Mouse (Mus musculus) frontal cortex, adult (tissue): ENCODE measurements at regions not wholly inside any gene's neighbourhood (a gene's known extent, or its start where the extent isn't known, plus 50 kb on each side); places are given as distances from the start of the nearest gene placed in this dataset.

Experiments used
- ATAC-seq: cut with Nextera tagmentation; 2 replicates; pipeline ENCODE4 v1.9.2; 2017; ENCODE audit warnings: mild to moderate bottlenecking, moderate library complexity, mixed read lengths; ENCODE audit not compliant: low TSS enrichment

- ATAC-seq: no peak
Measured at GRCm38 (mm10) chr11:43952151-43952550, 51.1 kb upstream of the Adra1b start.

- no peak for ATAC-seq
Measured at GRCm38 (mm10) chr11:43958241-43958975, 57.4 kb upstream of the Adra1b start.

GRCm38 (mm10) chr11:43958976-43959315 lies 57.9 kb upstream of the Adra1b start:
- ATAC-seq: peak; percentile 47; the same call in 1 of the 2 replicates

- ATAC-seq: no peak
Measured at GRCm38 (mm10) chr11:43960348-43961105, 59.5 kb upstream of the Adra1b start.

GRCm38 (mm10) chr11:43961398-43962070 lies 60.5 kb upstream of the Adra1b start:
- no peak for ATAC-seq

GRCm38 (mm10) chr11:43967764-43968163 lies 66.8 kb upstream of the Adra1b start:
- peak; percentile 96 for ATAC-seq

- no peak for ATAC-seq
Measured at GRCm38 (mm10) chr11:43971886-43972285, 70.9 kb upstream of the Adra1b start.

GRCm38 (mm10) chr11:43976024-43976423 lies 75.0 kb upstream of the Adra1b start:
- no peak for ATAC-seq

- ATAC-seq: no peak
Measured at GRCm38 (mm10) chr11:43979406-43979805, 78.4 kb upstream of the Adra1b start.

GRCm38 (mm10) chr11:43980444-43980843 lies 79.4 kb upstream of the Adra1b start:
- ATAC-seq: no peak

GRCm38 (mm10) chr11:43989911-43990430 lies 89.0 kb upstream of the Adra1b start:
- no peak for ATAC-seq

GRCm38 (mm10) chr11:43992011-43992471 lies 91.0 kb upstream of the Adra1b start:
- ATAC-seq: no peak

- ATAC-seq: no peak
Measured at GRCm38 (mm10) chr11:43998046-43998725, 97.2 kb upstream of the Adra1b start.

GRCm38 (mm10) chr11:44000056-44000455 lies 99.0 kb upstream of the Adra1b start:
- no peak for ATAC-seq

- ATAC-seq: no peak
Measured at GRCm38 (mm10) chr11:44001843-44002589, 101.0 kb upstream of the Adra1b start.

- ATAC-seq: no peak
Measured at GRCm38 (mm10) chr11:44002716-44003522, 101.9 kb upstream of the Adra1b start.

- ATAC-seq: no peak
Measured at GRCm38 (mm10) chr11:44007526-44008040, 106.6 kb upstream of the Adra1b start.

GRCm38 (mm10) chr11:44012314-44012713 lies 111.3 kb upstream of the Adra1b start:
- ATAC-seq: no peak

GRCm38 (mm10) chr11:44013841-44014240 lies 112.8 kb upstream of the Adra1b start:
- no peak for ATAC-seq

- ATAC-seq: peak; percentile 31; the same call in 1 of the 2 replicates
Measured at GRCm38 (mm10) chr11:44021638-44022037, 120.6 kb upstream of the Adra1b start.
